Mouse (Mus musculus): ENCODE results near the gene Samd1.
"Not testable (repeated sequence)": the region's sequence is repeated elsewhere in the genome, so short reads cannot be mapped to it uniquely, and the experiment has no call there.

Samd1 gene

GRCm38 (mm10) chr8:83983222-83983621 lies 14.2 kb upstream of the Samd1 start:
- not testable (repeated sequence) for DNase-seq (ENCODE audit: low spot score)

GRCm38 (mm10) chr8:83989243-83989642 lies 8.2 kb upstream of the Samd1 start:
- DNase-seq (ENCODE audit: low spot score) = no peak

- DNase-seq (ENCODE audit: low spot score) = no peak
These were observed 7.3 kb upstream of the Samd1 start for GRCm38 (mm10) chr8:83990170-83990569.

- DNase-seq (ENCODE audit: low spot score) = peak; percentile 63
These were observed 5.0 kb upstream of the Samd1 start for GRCm38 (mm10) chr8:83992488-83992887.

GRCm38 (mm10) chr8:83994030-83994429 lies 3.4 kb upstream of the Samd1 start:
- DNase-seq (ENCODE audit: low spot score) = no peak

GRCm38 (mm10) chr8:83995973-83996372 lies 1.5 kb upstream of the Samd1 start:
- no peak for DNase-seq (ENCODE audit: low spot score)

- peak; percentile 88 for DNase-seq (ENCODE audit: low spot score)
These were observed 636 bp upstream of the Samd1 start for GRCm38 (mm10) chr8:83996567-83997505.

GRCm38 (mm10) chr8:83998231-83999056 lies 972 bp downstream of the Samd1 start:
- peak; percentile 63 for DNase-seq (ENCODE audit: low spot score)

GRCm38 (mm10) chr8:83999057-83999705 lies 1.7 kb downstream of the Samd1 start:
- no peak for DNase-seq (ENCODE audit: low spot score)

- no peak for DNase-seq (ENCODE audit: low spot score)
These were observed 2.4 kb downstream of the Samd1 start for GRCm38 (mm10) chr8:83999825-84000224.

GRCm38 (mm10) chr8:84001281-84002000 lies 4.0 kb downstream of the Samd1 start, which contains the start of gene 1700067K01Rik:
Gene 1700067K01Rik (plus strand): TSS chr8:84001502.
- DNase-seq (ENCODE audit: low spot score) = peak; percentile 73

GRCm38 (mm10) chr8:84002957-84003611 lies 5.6 kb downstream of the Samd1 start:
- DNase-seq (ENCODE audit: low spot score) = no peak

- DNase-seq (ENCODE audit: low spot score) = no peak
These were observed 6.3 kb downstream of the Samd1 start for GRCm38 (mm10) chr8:84003612-84004246.

GRCm38 (mm10) chr8:84004533-84005201 lies 7.2 kb downstream of the Samd1 start:
- peak; percentile 93 for DNase-seq (ENCODE audit: low spot score)

GRCm38 (mm10) chr8:84005502-84005901 lies 8.0 kb downstream of the Samd1 start:
- DNase-seq (ENCODE audit: low spot score) = not testable (repeated sequence)

- DNase-seq (ENCODE audit: low spot score) = no peak
These were observed 10.9 kb downstream of the Samd1 start for GRCm38 (mm10) chr8:84008362-84008761.

GRCm38 (mm10) chr8:84009876-84010275 lies 12.4 kb downstream of the Samd1 start:
- peak; percentile 85 for DNase-seq (ENCODE audit: low spot score)

GRCm38 (mm10) chr8:84010625-84011611 lies 13.4 kb downstream of the Samd1 start:
- DNase-seq (ENCODE audit: low spot score) = peak; percentile 46

Measured in testis, postnatal 14 days (tissue).